Mouse (Mus musculus) limb, embryonic 11.5 days (tissue): ENCODE measurements around the gene Cs. TPM values are rescaled to one million over a fixed set of nuclear protein-coding genes. Genes with fewer than 3 reads are reported as not detected.
A peak's percentile ranks its signal among the peaks of the same experiment; 100 is the strongest.

Experiments used
- ATAC-seq: fragments of 200-750 bp; cut with Nextera tagmentation; 2 replicates; pipeline ENCODE4 v1.8.0; 2017; ENCODE audit warnings: low read depth; ENCODE audit not compliant: insufficient number of reproducible peaks, low FRiP score, low TSS enrichment
- DNase-seq: peaks from one replicate; pipeline ENCODE4 v3.0.0-alpha.2; 2015; ENCODE audit warnings: low spot score
- H3K27ac ChIP-seq: fragments of 300-500 bp; sonication (generic); replicated peaks from 2 replicates; pipeline ENCODE4 v1.5.1; 2014; ENCODE audit warnings: low read depth, mild to moderate bottlenecking, low read length
- H3K27me3 ChIP-seq: fragments of 300-500 bp; sonication (generic); 2 replicates; pipeline ENCODE4 v1.6.1; 2014; ENCODE audit warnings: mild to moderate bottlenecking, low read length, mixed read lengths; ENCODE audit not compliant: control insufficient read depth, insufficient read depth
- H3K36me3 ChIP-seq: fragments of 300-500 bp; sonication (generic); 2 replicates; pipeline ENCODE4 v1.6.1; 2014; ENCODE audit warnings: mild to moderate bottlenecking, low read length, moderate library complexity, mixed read lengths; ENCODE audit not compliant: control insufficient read depth, insufficient read depth
- H3K4me1 ChIP-seq: fragments of 300-500 bp; sonication (generic); 2 replicates; pipeline ENCODE4 v1.6.1; 2014; ENCODE audit warnings: low read length, mixed read lengths; ENCODE audit not compliant: control insufficient read depth, insufficient read depth
- H3K4me2 ChIP-seq: fragments of 300-500 bp; sonication (generic); 2 replicates; pipeline ENCODE4 v1.6.1; 2014; ENCODE audit warnings: low read depth, mild to moderate bottlenecking, moderate library complexity; ENCODE audit not compliant: severe bottlenecking
- H3K4me3 ChIP-seq: fragments of 300-500 bp; sonication (generic); 2 replicates; pipeline ENCODE4 v1.5.1; 2014; ENCODE audit warnings: low read depth, low read length
- H3K9ac ChIP-seq: fragments of 300-500 bp; sonication (generic); 2 replicates; pipeline ENCODE4 v1.6.1; 2014; ENCODE audit warnings: mild to moderate bottlenecking, low read length
- H3K9me3 ChIP-seq: fragments of 300-500 bp; sonication (generic); 2 replicates; pipeline ENCODE4 v1.6.1; 2016; ENCODE audit warnings: low read length; ENCODE audit not compliant: control insufficient read depth
- WGBS: fragments of 180-500 bp; shearing (Covaris S2); extraction: QIAGEN DNeasy Blood & Tissue Kit; methylation state at CpG from one replicate; pipeline ENCODE4 v1.1.7; 2014; 5-methylcytosine and 5-hydroxymethylcytosine counted together
- polyA plus RNA-seq: library from polyadenylated mRNA; unstranded; fragments of >200 nt; fragmentation: Nextera tagmentation; extraction: Ambion mirVana; gene quantifications from 2 replicates; pipeline ENCODE4 v1.2.1, GENCODE M21; 2014

Cs gene
- polyA plus RNA-seq, 1 experiment from 2014 or later, result 231 TPM

- Histone ChIP-seq H3K4me1 (peaks cover 10% of the 10 kb centered on the region; the same call in 1 of the 2 replicates), H3K27ac (no peak overlapping the region), H3K4me3 (no peak overlapping the region), H3K4me2 (no peak overlapping the region), H3K36me3 (peaks cover 50% of the 10 kb centered on the region), H3K9me3 (no peaks in the 10 kb centered on the region), H3K9ac (no peak overlapping the region), H3K27me3 (no peaks in the 10 kb centered on the region)
- 86% methylated on average over 8 of the region's 8 CpGs for WGBS
- ATAC-seq, result no peak
- DNase-seq, result no peak
Measured at GRCm38 (mm10) chr10:128382482-128382881, 44.9 kb downstream of the Cs start.

DNA sequence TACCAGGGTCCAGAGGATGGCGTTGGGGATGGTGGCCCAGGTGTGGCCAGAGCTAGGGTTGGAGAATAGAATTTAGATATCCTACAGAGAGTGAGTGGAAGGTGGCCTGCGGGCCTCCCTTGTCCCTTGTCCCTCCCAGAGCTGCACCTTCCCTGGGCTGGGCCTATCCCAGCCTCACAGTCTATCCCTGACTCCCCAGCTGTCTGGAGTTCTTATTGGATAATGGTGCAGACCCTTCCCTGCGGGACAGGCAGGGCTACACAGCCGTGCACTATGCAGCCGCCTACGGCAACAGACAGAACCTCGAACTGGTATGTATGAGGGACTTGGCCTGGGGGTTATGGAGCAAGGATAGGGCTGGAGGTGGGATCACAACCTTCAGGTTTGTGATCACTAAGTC lies 48.4 kb downstream of the Cs start:
- H3K4me3 ChIP-seq, result no peak overlapping the region
- H3K9ac ChIP-seq, result no peak overlapping the region
- no peak overlapping the region for H3K4me2 ChIP-seq
- 95% methylated on average over 7 of the region's 7 CpGs for WGBS
- H3K36me3 ChIP-seq, result peaks cover 67% of the 10 kb centered on the region
- no peak overlapping the region for H3K27ac ChIP-seq
- H3K4me1 ChIP-seq, result no peaks in the 10 kb centered on the region
- ATAC-seq (no peak), DNase-seq (no peak)
- H3K27me3 ChIP-seq, result no peaks in the 10 kb centered on the region
- no peaks in the 10 kb centered on the region for H3K9me3 ChIP-seq

- 93% methylated on average over 14 of the region's 14 CpGs for WGBS
- DNase-seq (no peak), ATAC-seq (no peak)
- Histone ChIP-seq H3K4me1 (no peaks in the 10 kb centered on the region), H3K36me3 (peaks cover 57% of the 10 kb centered on the region), H3K27me3 (no peaks in the 10 kb centered on the region), H3K27ac (no peak overlapping the region), H3K9me3 (no peaks in the 10 kb centered on the region), H3K4me3 (no peak overlapping the region), H3K4me2 (no peak overlapping the region), H3K9ac (no peak overlapping the region)
Measured at GRCm38 (mm10) chr10:128388941-128389340, 51.4 kb downstream of the Cs start.

DNA sequence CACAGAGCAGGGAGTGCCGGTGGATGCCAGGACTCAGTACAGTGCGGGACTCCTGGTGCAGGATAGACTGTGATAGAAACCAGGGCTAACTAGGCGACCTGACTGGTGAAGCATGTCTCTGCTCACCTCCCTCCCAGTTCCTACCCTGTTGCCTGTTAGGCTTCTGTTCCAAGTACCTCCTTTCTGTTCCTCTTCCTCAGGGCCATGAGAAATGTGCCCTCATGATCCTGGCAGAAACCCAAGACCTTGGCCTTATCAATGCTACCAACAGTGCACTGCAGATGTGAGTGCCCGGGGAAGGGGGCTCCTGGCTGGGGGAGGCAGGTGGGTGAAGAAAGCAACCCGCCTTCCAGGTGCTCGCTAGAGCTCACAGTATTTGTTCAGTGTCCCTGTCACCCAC lies 52.0 kb downstream of the Cs start:
- DNase-seq (no peak), ATAC-seq (no peak)
- Histone ChIP-seq H3K27me3 (no peaks in the 10 kb centered on the region), H3K4me1 (no peaks in the 10 kb centered on the region), H3K36me3 (peaks cover 54% of the 10 kb centered on the region), H3K9ac (no peak overlapping the region), H3K4me3 (no peak overlapping the region), H3K27ac (no peak overlapping the region), H3K9me3 (no peaks in the 10 kb centered on the region), H3K4me2 (no peak overlapping the region)
- WGBS, result 92% methylated on average over 6 of the region's 6 CpGs

DNA sequence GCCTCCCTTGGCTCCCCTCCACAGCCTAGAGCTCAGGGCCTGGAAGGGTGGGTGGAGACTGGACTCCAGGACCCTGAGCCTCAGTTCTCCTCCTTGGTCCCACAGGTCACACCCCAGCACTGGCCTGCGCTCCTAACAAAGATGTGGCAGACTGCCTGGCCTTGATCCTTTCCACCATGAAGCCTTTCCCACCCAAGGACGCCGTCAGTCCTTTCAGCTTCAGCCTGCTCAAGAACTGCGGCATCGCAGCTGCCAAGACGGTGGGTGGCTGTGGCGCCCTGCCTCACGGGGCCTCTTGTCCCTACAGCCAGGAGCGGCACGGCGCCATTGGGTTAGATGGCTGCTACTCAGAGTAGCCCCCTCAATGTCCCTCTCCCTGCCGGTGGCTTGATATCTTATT lies 52.8 kb downstream of the Cs start:
- no peak for DNase-seq
- ATAC-seq, result no peak
- no peak overlapping the region for H3K27ac ChIP-seq
- H3K4me2 ChIP-seq, result no peak overlapping the region
- H3K36me3 ChIP-seq, result peaks cover 52% of the 10 kb centered on the region
- H3K4me3 ChIP-seq, result no peak overlapping the region
- H3K9ac ChIP-seq, result no peak overlapping the region
- no peaks in the 10 kb centered on the region for H3K27me3 ChIP-seq
- 92% methylated on average over 12 of the region's 12 CpGs for WGBS
- H3K4me1 ChIP-seq, result no peaks in the 10 kb centered on the region
- H3K9me3 ChIP-seq, result no peaks in the 10 kb centered on the region

DNA sequence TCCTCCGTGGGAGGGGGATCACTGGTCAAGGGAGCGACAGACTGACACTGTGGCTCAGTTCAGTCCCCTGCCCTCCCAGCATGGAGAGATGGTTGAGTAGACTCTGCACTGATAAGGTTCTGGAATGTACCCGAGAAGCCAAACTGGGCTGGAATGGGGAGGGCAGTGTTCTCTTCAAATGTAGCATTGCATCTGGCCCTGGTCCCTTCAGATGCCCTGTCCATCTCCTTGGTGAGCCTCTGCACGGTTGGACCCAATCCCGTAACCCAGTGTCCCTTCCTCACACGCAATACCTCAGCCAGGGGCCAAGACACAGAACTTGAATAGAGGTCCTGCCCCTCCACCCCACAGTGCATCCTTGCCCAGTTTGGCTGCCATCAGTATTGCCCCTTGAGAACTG lies 54.3 kb downstream of the Cs start:
- Histone ChIP-seq H3K27me3 (no peaks in the 10 kb centered on the region), H3K4me1 (no peaks in the 10 kb centered on the region), H3K36me3 (peaks cover 44% of the 10 kb centered on the region), H3K9me3 (no peaks in the 10 kb centered on the region), H3K27ac (no peak overlapping the region), H3K4me2 (no peak overlapping the region), H3K4me3 (no peak overlapping the region), H3K9ac (no peak overlapping the region)
- WGBS, result 79% methylated on average over 6 of the region's 6 CpGs
- ATAC-seq (no peak), DNase-seq (no peak)

GRCm38 (mm10) chr10:128396017-128396673 lies 58.6 kb downstream of the Cs start:
- H3K9me3 ChIP-seq, result no peaks in the 10 kb centered on the region
- H3K4me1 ChIP-seq, result peaks cover 5% of the 10 kb centered on the region; the same call in 1 of the 2 replicates
- WGBS, result 73% methylated on average over 11 of the region's 11 CpGs
- no peak overlapping the region for H3K9ac ChIP-seq
- no peak for ATAC-seq
- H3K4me2 ChIP-seq, result no peak overlapping the region
- no peak overlapping the region for H3K27ac ChIP-seq
- H3K36me3 ChIP-seq, result peaks cover 9% of the 10 kb centered on the region
- DNase-seq, result no peak
- H3K4me3 ChIP-seq, result no peak overlapping the region
- H3K27me3 ChIP-seq, result no peaks in the 10 kb centered on the region

DNA sequence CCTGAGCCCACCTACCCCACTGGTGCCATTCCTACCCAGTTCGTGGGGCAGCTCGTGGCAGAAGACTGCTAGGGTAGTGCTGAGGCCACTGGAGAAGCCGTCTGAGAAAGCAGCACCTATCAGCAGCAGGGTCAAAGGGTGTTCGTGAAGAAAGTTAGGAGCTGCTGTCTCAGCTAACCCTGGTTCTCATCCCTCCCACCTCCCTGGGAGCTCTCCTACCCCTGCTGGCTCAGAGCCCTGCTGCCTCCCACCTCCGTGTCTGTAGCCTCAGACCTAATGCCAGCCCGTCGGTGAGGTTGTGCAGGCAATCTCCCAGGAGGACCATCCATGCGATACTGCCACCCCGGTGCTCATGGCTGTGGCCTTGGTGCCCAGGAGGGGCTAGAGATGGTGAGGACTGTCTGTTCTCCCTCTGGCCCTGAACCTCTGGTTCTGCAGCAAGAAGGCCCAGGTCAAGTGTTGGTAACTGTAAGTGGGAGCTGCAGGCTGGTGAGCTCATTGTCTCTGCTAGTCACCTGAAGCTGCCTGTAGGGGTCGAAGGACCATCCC lies 59.3 kb downstream of the Cs start:
- ATAC-seq (no peak), DNase-seq (no peak)
- 70% methylated on average over 10 of the region's 10 CpGs for WGBS
- H3K4me3 ChIP-seq, result no peak overlapping the region
- H3K4me1 ChIP-seq, result peaks cover 5% of the 10 kb centered on the region; the same call in 1 of the 2 replicates
- H3K27ac ChIP-seq, result no peak overlapping the region
- peaks cover 6% of the 10 kb centered on the region for H3K36me3 ChIP-seq
- H3K9me3 ChIP-seq, result no peaks in the 10 kb centered on the region
- no peak overlapping the region for H3K4me2 ChIP-seq
- no peak overlapping the region for H3K9ac ChIP-seq
- H3K27me3 ChIP-seq, result no peaks in the 10 kb centered on the region

DNA sequence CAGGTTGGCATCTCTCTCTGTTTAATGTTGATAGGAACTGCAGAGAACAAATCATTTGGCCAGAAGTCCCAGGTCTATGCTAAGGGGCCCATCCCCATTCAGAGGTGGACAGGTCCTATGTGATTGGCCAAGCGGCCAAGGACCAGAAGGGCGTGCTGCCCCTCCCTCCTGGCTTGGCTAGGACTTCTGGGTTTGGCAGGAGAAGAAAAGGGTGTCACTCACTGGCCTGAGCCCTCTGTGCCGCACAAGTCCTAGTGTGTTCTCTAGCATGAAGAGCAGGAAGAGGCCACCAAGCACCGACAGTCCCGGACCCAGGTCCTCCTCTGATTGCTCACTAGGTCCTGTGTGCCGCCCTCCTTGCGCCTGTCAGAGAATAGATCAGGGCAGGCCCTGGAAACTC lies 59.9 kb downstream of the Cs start:
- no peak overlapping the region for H3K9ac ChIP-seq
- DNase-seq, result no peak
- no peak for ATAC-seq
- peaks cover 5% of the 10 kb centered on the region; the same call in 1 of the 2 replicates for H3K4me1 ChIP-seq
- 0 out of 2 replicates have a peak overlapping the region, but pooled peaks have one; percentile 16 for H3K27ac ChIP-seq
- no peaks in the 10 kb centered on the region for H3K27me3 ChIP-seq
- H3K4me2 ChIP-seq, result no peak overlapping the region
- peaks cover 2% of the 10 kb centered on the region for H3K36me3 ChIP-seq
- WGBS, result 66% methylated on average over 7 of the region's 7 CpGs
- no peaks in the 10 kb centered on the region for H3K9me3 ChIP-seq
- no peak overlapping the region for H3K4me3 ChIP-seq
